Mouse (Mus musculus): ENCODE measurements around the gene Zfp827.
"Not testable (repeated sequence)": the region's sequence is repeated elsewhere in the genome, so short reads cannot be mapped to it uniquely, and the experiment has no call there.

Gene Zfp827

DNA sequence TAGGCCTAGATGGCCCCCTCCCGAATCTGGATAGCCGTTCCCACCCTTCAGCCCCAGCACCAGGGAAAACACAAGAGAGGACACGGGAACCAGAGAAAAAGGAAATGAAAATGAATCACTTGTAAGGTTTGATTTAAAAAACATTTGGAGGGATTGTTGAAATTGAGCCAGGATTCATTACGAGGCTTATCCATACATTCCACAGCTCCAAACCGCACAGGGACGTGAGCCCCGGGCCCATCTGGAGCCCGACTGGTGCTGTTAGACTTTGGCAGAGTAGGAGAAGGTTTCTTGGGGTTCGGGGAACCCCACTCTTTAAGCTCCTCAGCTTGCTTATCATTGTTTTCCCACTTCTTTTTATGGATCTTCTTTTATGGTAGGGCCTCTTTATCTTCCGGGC, 76.9 kb downstream of the Zfp827 start:
- no peak for DNase-seq (ENCODE audit: extremely low spot score, low read depth, low spot score)

DNA sequence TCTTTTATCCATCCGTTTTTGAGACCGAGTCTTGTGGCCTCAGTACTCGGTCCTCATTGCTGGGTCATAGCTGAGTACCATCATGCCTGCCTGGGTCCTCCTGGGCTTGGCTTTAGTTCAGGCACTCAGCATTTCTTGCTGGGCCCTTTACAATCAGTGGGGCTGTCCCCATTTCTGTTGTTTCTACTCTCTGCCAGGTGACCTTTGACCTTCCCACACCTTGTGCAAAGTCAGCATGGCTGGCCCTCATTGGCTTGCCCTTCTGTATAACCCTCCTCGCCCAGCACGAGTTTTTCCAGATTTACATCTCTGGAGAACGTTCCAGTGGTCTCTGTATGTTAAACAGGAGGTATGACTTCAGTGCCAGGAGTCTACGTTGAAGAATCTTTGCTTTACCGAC, 83.2 kb downstream of the Zfp827 start:
- no peak for DNase-seq (ENCODE audit: extremely low spot score, low read depth, low spot score)

DNA sequence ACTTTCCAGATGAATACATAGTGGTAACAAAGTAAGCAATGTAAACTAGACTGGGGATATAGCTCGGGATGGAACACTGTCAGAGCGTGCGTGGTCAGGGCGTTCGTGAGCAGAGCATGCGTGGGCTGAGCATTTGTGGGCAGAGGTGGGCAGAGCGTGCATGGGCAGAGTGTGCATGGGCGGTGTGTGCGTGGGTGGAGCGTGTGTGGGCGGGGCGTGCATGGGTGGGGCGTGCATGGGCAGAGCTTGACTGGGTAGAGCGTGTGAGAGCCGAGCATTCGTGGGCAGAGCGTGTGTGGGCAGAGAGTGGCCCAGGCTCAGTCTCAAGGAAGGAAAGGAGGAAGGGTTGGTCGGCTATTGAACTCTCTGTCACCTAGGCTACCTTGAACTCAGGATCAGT, 84.2 kb downstream of the Zfp827 start:
- no peak for DNase-seq (ENCODE audit: extremely low spot score, low read depth, low spot score)

DNA sequence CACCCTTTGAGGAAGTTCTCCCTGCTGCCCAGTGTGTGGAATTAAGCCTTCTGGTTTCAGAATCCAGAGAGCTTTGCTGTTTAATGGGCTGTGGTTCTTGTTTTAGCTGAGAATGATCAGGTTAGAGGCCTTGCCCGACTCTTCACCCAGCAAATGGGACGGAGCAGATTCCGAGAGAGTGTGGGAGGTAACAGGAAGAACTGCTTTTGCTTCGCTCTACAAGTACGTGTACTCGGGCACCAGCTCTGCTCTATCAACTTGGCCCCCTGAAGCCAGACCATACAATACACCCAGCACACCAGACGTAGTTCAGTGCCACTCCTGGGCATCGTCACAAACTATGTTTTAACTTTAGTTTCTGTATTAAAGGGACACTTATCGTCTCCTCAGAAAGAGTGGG, 85.3 kb downstream of the Zfp827 start:
- DNase-seq (ENCODE audit: extremely low spot score, low read depth, low spot score) = no peak

DNA sequence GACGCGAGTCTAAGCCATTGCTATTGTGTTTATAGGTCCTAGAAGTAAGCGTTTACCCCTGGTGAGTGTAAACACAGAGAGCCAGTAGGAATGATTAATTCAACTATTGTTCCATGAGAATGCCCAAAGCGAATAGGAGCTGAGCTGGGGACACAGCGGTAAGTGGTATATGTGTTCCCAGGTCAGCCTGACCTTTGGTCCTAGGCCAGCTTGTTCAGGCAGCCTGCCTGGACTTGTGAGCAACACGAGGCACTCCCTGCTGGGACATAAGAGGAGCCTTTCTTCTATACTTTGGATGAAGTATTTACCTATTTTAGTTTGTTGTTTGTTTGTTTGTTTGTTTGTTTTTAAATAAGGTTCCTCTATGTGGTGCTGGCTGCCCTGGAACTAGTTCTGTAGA, 86.3 kb downstream of the Zfp827 start:
- DNase-seq (ENCODE audit: extremely low spot score, low read depth, low spot score) = no peak

DNA sequence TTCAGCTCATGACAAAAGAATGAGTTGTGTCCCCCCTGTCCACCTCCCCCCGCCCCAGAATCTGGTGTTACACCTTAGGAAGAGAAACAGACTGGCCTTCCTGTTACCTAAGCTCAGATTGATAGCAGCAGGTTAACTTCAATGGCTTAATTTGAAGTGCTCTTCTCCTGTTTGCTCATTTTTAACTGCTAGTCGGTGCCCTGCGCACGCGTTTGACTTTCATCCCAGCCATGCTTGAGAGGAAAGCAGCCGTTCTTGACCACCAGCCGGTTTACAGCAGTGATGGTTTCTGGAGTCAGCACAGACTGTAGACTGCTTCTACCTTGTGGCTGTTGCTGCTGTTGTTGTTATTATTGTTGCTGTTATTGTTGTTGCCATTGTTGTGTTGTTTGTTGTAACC, 88.2 kb downstream of the Zfp827 start:
- DNase-seq (ENCODE audit: extremely low spot score, low read depth, low spot score) = no peak

DNA sequence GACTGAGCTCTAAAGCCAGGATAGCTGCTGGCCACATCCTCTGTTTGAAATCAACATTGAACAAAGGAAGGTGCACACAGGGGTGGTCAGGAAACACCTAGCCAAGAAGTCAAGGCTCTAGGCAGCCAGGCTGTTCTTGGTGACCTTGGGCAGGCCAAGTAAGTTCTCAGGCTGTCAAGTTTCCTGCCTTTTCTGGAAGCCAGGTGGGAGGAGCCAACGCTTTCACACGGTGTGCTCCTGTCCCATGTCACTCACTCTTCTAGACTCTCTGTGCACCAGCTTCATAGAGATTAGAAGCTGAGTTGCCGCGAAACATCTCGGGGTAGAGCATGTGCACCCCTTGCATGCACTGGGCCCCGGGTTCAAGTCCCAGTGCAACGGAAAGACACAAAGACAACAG, 89.5 kb downstream of the Zfp827 start:
- DNase-seq (ENCODE audit: extremely low spot score, low read depth, low spot score) = no peak

DNA sequence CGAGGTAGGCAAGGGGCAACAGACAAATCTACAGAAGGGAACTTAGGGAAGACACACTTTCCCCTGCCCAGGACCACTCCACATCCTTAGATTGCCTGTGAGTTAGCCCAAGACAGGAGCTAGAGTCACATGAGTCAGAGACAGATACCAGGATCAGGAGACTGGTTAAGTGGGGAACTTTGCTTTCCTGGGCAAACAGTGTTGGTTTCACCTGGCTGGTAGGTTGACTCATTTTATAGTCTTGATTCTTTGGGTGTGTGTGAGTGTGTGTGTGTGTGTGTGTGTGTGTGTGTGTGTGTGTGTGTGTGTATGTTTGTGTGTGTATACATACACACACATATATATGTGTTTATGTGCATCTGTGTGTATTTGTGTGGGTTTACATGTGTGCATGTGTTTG, 93.4 kb downstream of the Zfp827 start:
- no peak for DNase-seq (ENCODE audit: extremely low spot score, low read depth, low spot score)

DNA sequence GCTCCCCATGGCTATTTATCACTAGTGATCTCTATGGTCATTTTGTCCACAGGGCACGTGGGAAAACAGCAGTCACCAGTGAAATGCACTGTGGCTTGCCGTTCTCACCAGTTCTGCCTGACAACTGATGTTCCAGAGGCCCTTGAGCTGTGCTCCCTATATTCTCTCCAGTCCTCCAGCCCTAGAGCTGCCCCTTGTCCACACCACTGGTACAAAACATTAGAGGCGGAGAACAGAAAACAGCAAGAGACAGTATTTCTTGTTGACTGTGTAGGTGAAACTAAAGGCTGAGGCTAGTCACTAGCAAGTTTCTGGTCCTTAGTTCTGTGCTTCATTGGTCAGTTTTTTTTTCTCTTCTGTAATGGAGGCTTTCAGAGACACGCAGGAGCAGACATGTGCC, 96.0 kb downstream of the Zfp827 start:
- DNase-seq (ENCODE audit: extremely low spot score, low read depth, low spot score) = no peak

DNA sequence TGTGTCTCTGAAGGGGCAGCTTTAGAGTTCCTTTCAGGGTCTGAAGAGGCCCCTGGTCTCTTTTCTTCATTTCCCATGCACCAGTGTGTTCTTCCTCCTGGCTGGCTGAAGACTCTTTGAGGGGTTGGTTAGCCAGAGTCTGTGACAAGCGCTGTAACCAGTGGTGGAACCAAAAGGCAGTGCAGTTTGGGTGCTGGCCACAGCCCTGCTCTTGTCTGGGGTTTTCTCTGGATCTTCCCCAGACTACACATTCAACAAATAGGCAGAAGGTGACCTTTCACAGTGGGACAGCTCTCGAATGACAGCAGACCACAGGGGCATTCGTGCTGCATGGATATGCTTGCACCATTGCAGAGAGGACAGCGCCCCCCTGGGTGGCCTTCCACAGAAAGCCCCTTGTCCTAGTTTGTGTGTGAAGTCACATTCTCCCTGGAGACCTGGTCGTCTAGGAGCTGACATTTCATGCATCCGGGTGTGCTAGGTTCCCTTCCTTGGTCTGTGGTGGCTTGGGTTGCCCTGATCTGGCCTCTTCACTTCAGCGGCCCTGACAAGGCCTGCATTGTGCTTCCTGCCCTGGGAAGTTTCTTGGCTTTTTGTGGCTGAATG, 99.1 kb downstream of the Zfp827 start:
- DNase-seq (ENCODE audit: extremely low spot score, low read depth, low spot score) = no peak

DNA sequence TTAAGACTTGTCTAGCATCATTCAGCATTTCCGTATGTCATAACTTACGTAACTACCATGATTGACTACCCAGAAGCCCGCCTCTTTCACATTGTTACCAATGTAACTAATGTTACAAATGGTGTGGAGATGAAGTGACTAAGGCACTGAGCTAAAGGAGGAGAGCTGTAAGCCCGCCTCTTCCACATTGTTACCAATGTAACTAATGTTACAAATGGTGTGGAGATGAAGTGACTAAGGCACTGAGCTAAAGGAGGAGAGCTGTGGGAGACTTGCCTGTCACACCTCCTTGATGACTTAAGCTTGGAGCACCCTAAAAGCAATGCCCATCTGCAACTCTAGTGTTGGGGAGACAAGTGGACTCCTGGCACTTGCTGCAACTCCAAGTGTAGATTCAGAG, 100.3 kb downstream of the Zfp827 start:
- not testable (repeated sequence) for DNase-seq (ENCODE audit: extremely low spot score, low read depth, low spot score)

DNA sequence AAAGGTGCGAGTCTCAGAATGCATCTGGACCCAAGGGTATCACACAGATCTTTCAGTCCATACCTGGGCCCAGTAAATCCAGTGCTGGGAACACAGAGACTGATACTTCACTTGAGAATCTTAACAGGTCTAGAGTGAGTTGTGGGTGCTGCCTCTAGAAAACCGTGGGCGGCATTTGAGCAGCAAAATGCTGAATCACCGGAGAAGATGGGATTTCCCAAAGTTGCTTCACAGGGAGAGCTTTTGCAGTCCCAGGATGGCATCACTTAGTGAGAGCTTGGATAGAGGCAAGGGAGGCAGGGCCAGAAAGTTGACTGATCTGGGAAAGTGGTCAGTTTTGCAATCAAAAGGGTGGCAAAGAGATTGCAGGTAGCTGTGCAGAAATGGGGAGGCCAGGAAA, 111.4 kb downstream of the Zfp827 start:
- no peak for DNase-seq (ENCODE audit: extremely low spot score, low read depth, low spot score)

DNA sequence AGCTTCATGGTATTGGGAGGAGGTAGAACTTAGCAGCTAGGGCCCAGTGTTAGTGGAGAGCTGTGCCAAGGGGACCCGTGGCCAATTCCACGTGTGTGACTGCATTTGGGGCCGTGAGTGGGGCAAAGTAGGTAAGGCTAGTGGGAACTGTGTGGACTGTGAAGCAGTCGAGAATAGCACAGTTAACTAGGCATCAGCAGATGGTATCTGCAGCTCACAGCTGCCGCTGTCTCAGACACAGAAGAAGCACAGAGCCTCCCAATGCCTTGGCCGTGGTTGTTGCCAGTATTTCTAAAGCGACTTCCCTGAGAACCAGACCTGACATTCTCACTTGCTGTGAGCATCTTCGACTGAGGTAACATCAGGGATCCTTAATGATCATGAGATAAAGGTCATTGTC, 112.7 kb downstream of the Zfp827 start:
- no peak for DNase-seq (ENCODE audit: extremely low spot score, low read depth, low spot score)

DNA sequence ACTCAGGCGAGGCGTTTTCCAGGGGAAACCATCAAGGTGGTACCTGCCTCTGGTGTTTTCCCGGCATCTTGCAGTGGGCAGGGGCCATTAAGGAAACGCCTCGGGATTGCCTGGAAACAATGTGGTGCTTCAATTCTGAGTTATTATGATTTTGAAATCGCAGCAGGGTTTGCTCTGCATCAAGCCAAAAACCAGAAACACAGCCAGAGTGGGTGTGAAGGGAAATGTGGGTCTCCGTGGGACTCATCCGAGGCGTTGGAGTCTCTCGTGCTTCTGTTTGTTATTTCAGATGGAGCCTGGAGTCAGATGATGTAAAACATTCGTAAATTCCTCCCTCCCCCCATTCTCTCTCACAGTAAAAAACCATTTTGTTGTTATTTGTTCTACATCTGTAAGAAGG, 113.4 kb downstream of the Zfp827 start:
- DNase-seq (ENCODE audit: extremely low spot score, low read depth, low spot score) = no peak

DNA sequence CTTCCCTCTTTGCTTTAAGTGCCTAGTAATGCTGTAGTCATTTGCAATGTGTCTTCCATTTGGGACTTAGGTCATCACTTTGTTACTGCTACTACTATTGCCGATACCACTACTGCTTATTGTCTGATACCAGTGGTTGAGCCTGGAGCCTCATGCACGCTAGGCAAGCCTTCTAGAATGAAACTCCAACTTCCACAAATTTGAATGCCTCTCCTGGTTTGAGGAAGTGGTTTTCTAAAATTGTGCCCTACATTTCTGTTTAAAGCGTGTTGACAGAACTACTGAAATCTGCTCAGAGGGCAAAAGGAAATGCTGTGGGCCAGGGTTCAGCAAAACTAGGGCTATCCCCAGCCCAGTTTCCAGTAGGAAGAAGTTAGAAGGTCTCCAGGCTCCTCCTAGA, 115.5 kb downstream of the Zfp827 start:
- DNase-seq (ENCODE audit: extremely low spot score, low read depth, low spot score) = no peak

DNA sequence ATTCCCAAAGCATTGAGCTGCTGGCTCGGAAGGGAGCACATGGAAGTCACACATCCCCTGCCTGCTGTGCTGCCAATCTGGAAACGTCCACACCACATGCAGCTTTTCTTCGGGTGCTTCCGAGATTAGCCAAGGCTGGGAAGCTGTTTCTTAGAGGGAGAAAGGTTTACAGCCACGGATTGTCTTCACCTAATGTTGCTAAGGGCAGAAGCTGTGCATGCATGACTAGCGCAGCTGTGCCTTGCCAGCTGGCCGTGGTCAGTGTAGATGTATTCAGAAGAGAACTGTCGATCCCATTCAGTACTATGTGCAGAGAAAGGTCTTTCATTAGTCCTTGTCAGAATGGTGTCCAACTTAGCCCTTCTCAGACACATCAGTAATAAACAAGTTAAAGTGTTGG, 117.0 kb downstream of the Zfp827 start:
- no peak for DNase-seq (ENCODE audit: extremely low spot score, low read depth, low spot score)

DNA sequence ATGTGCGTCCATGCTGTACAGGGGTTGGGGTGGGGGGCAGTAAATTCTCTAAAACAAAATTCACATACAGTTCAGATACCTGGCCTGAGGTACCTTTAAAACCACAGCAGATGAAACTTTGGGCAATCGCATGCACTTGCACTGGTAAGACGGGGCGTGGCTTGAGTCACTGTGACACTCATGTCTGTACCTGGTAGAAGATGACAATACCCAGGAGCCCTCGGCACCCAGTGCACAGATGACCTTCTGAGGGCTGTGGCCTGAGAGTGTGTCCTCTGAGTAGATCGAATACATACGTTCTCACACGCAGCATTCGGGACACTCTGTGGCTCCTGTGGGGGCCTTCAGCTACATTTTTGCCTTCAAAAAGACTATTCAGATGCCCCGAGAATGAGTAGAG, 117.4 kb downstream of the Zfp827 start:
- no peak for DNase-seq (ENCODE audit: extremely low spot score, low read depth, low spot score)

DNA sequence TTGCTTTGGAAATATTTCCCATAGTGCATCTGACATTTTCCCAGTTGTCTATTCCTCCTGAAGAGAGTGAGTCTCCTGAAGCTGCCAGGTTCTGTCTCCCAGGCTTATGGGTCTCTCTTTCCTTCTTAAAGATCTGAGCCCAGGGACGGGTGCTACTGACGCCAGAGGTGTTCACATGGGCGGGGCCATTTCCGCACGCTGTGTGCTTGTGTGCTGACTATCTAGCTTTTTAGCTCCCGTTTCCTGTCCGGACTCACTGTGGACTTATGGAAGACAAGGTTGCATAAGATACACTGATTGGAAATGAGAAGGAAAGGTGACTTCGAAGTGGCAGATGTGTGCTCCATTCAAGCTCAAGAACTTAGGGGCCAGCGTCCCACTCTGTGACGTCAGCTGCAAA, 120.6 kb downstream of the Zfp827 start:
- DNase-seq (ENCODE audit: extremely low spot score, low read depth, low spot score) = no peak

DNA sequence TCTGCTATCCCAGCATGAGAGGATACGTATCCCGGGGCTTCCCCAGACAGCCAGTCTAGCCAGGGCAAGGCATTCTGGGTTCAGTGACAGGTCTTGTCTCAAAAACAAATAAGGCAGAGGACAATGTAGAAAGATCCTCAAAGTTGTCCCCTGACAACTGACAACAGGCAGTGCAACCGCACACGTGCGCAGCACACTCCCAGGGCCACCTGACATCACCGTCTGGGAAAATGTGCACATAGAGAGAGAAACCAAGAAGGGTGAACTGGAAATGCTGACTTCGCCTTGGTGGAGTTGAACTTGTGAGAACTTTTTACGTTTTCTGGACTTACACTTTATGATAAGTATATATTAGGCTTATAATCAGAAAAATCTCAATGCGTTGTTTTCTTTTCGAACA, 121.6 kb downstream of the Zfp827 start:
- DNase-seq (ENCODE audit: extremely low spot score, low read depth, low spot score) = no peak

DNA sequence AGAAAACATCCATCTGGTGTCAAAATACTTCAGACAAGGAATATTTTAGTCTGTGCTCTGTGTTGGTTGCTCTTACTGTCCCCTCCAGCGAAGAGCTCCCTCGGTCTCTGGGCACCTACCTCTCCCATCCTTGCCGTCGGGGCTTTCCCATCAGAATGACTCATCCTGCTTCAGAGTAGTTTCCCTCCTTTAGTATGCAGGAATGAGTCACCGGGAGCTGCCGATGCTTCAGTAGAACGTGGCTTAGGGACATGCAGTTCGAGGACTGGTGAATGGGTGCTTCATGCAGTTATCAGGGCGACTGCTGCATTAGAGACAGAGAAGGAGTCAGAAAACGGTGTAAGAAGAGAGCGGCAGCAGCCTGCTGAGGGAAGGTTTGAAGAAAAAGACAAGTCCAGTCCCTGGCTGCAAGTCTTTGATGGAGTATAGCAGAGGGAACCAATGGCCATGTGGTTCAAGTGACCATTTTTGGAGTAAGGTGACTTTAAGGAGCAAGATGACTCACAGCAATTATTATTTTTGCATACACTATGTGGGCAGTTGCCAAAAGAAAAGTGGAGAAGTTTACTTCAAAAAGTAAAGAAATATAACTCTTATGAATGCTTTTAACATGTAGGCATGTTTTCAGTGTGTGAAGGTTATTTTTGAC, 122.4 kb downstream of the Zfp827 start:
- DNase-seq (ENCODE audit: extremely low spot score, low read depth, low spot score) = no peak

DNA sequence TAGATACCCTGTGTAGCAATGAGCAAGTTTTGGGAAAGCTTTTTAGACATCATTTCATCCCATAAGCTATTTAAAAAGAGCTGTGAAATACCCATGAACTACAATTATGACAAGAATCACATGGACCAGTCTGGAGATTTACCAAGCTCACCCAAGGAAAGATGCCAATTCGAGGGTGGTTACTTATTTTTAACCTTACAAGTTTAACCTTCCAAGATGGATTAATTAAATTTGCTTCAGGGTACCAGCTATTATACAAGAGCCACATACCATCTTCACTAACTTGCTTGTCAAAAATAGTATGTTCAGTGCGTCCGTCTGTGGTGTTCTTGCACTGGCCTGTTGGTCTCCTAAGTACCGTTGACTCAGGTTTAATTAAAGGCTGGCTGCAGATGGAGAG, 123.4 kb downstream of the Zfp827 start:
- DNase-seq (ENCODE audit: extremely low spot score, low read depth, low spot score) = no peak

DNA sequence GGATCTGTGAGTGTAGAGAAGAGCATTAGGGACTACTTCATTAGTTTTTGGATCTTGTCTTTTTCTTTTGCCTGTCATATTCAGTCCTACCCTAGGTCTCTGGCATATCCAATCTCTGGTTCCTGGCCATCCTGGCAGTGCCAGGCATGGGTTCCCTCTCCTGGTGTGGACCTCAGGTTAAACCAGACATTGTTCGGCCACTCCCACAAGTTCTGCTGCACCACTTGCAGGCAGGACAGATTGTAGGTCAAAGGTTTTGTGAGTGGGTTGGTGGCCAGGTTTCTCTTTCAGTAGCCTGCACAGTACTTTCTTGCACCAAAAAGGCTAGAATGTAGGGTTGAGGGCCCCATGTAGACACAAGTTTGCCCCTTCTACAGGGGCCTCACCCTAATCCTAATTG, 125.0 kb downstream of the Zfp827 start:
- DNase-seq (ENCODE audit: extremely low spot score, low read depth, low spot score) = no peak

DNA sequence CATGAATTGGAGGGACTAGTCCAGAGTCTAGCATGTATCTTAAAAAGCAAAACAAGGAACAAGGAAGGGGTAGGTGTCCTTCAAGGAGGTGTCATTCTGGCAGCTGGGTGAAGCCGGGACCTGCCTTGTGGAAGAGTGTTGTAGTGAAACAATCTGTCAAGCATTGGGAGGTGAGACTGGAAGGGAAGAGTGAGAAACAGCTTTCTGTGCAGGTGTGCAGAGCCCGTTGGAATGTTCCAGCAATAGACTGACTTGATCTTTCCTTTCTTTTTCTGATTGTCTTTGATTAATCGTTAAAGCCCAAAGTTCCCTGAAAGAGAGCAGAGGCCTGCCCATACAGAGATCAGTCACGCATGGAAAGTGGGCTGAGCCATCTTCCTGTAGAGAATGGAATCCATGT, 125.4 kb downstream of the Zfp827 start:
- DNase-seq (ENCODE audit: extremely low spot score, low read depth, low spot score) = no peak

Measured in hindlimb bud, embryonic 11.5 days (tissue).